Mouse (Mus musculus): ENCODE measurements around the gene Gamt.
A peak's percentile ranks its signal among the peaks of the same experiment; 100 is the strongest.
"Not testable (repeated sequence)": the region's sequence is repeated elsewhere in the genome, so short reads cannot be mapped to it uniquely, and the experiment has no call there.

Gene Gamt

DNA sequence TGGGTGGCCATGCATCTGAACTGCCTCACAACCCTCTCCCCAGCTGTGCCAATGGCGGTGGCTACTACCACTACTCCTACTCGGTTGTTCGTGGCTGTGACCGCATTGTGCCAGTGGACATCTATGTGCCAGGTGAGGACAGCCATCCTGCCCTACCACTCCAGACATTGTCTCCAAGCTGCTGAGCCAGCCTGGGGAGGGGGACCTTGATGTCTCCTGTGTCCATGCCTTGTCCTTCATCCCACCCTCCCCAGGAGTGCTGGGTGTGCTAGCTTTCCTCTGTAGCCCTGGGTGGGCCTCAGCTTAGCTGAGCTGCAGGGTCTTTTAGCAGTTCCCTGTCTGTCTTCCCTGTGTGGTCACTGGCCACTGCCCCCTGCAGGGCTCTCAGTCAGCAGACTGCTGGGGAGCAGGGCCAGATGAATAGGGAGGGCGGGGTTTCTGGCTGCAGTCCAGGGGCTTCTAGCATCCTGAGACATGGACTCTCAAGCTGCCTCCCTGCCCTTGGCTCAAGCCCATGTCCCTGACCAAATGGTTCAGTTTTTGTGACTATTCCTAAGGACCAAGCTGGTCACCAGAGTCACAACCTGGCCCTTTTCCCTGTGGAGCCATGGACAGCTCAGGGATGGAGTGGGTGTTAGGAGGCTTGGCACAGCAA lies 4.8 kb downstream of the Gamt start:
- H3K27me3 ChIP-seq (ENCODE audit: control insufficient read depth, insufficient read depth, low read length, poor library complexity, severe bottlenecking), result no peaks in the 10 kb centered on the region
- no peak for DNase-seq (ENCODE audit: low read depth, low spot score)
- H3K36me3 ChIP-seq (ENCODE audit: control insufficient read depth, insufficient read depth, low read length, poor library complexity, severe bottlenecking), result peaks cover 4% of the 10 kb centered on the region

GRCm38 (mm10) chr10:80254331-80255297 lies 6.2 kb downstream of the Gamt start:
- no peaks in the 10 kb centered on the region for H3K27me3 ChIP-seq (ENCODE audit: control insufficient read depth, insufficient read depth, low read length, poor library complexity, severe bottlenecking)
- H3K36me3 ChIP-seq (ENCODE audit: control insufficient read depth, insufficient read depth, low read length, poor library complexity, severe bottlenecking), result peaks cover 4% of the 10 kb centered on the region
- DNase-seq (ENCODE audit: low read depth, low spot score), result no peak

DNA sequence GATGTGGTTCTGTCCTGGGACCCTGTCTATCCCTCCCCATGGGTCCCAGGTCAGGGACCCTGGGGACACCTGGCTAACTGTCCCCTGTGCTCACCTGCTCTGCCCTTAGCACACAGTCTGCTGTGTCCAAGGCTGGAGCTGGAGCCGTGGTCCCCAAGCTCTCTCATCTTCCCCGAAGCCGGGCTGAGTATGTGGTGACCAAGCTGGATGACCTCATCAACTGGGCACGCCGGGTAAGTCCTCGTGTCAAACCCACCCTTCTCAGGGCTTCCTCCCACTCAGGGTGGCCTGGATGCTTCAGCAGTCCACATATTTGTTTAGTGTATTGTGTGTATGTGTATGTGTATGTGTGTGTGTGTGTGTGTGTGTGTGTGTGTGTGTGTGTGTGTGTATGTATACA lies 7.3 kb downstream of the Gamt start:
- no peaks in the 10 kb centered on the region for H3K27me3 ChIP-seq (ENCODE audit: control insufficient read depth, insufficient read depth, low read length, poor library complexity, severe bottlenecking)
- peaks cover 4% of the 10 kb centered on the region for H3K36me3 ChIP-seq (ENCODE audit: control insufficient read depth, insufficient read depth, low read length, poor library complexity, severe bottlenecking)
- DNase-seq (ENCODE audit: low read depth, low spot score), result no peak

GRCm38 (mm10) chr10:80252493-80253274 lies 8.1 kb downstream of the Gamt start:
- Histone ChIP-seq H3K36me3 (ENCODE audit: control insufficient read depth, insufficient read depth, low read length, poor library complexity, severe bottlenecking) (peaks cover 4% of the 10 kb centered on the region), H3K27me3 (ENCODE audit: control insufficient read depth, insufficient read depth, low read length, poor library complexity, severe bottlenecking) (no peaks in the 10 kb centered on the region)
- no peak for DNase-seq (ENCODE audit: low read depth, low spot score)

DNA sequence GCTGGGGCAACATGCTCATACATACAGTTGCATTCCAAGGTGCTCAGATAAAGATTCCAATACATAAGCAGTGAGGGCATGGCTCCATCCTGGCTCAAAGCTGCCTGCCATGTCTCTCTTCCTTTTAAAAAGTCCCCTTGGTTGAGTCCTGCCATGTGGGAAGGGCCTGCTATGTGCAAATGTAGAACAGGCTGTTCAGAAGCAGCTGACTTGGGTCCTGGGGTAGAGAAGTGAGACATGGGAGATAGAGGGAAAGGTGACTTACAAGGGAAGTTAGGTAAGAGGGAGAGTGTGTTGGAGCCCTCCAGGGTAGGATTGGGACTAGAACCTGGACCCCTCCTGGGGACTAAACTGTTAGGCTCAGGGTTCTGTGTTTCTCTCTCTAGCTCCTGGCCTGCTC lies 8.8 kb downstream of the Gamt start:
- Histone ChIP-seq H3K36me3 (ENCODE audit: control insufficient read depth, insufficient read depth, low read length, poor library complexity, severe bottlenecking) (peaks cover 3% of the 10 kb centered on the region), H3K27me3 (ENCODE audit: control insufficient read depth, insufficient read depth, low read length, poor library complexity, severe bottlenecking) (no peaks in the 10 kb centered on the region)
- DNase-seq (ENCODE audit: low read depth, low spot score), result no peak

DNA sequence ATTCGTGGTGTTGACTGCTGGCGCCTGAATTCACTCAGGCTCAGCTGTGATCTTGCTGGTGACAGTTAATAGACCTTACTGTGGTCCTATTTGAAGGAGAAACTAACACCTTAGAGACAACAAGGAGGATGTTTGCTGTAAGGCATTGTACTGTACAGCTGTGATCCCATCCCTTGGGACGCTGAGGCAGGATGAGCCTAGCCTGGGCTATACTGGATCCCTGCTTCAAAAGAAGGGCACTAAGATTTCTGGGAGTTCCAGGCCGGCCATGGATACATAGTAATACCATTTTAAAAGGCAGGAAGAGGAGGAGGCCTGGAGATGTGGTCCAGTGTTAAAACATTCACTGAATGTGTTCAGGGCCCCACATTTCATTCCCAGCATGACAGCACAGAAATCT lies 10.2 kb downstream of the Gamt start:
- DNase-seq (ENCODE audit: low read depth, low spot score), result no peak
- Histone ChIP-seq H3K27me3 (ENCODE audit: control insufficient read depth, insufficient read depth, low read length, poor library complexity, severe bottlenecking) (no peaks in the 10 kb centered on the region), H3K36me3 (ENCODE audit: control insufficient read depth, insufficient read depth, low read length, poor library complexity, severe bottlenecking) (peaks cover 2% of the 10 kb centered on the region)

GRCm38 (mm10) chr10:80250059-80250458 lies 10.8 kb downstream of the Gamt start:
- Histone ChIP-seq H3K27me3 (ENCODE audit: control insufficient read depth, insufficient read depth, low read length, poor library complexity, severe bottlenecking) (no peaks in the 10 kb centered on the region), H3K36me3 (ENCODE audit: control insufficient read depth, insufficient read depth, low read length, poor library complexity, severe bottlenecking) (no peaks in the 10 kb centered on the region; the same call in 1 of the 2 replicates)
- no peak for DNase-seq (ENCODE audit: low read depth, low spot score)

GRCm38 (mm10) chr10:80248971-80249640 lies 11.7 kb downstream of the Gamt start, which contains the start of gene Ndufs7:
TSS of gene Ndufs7 (plus strand) at chr10:80249121.
- Histone ChIP-seq H3K27me3 (ENCODE audit: control insufficient read depth, insufficient read depth, low read length, poor library complexity, severe bottlenecking) (no peaks in the 10 kb centered on the region), H3K36me3 (ENCODE audit: control insufficient read depth, insufficient read depth, low read length, poor library complexity, severe bottlenecking) (no peaks in the 10 kb centered on the region; the same call in 1 of the 2 replicates)
- DNase-seq (ENCODE audit: low read depth, low spot score), result peak; percentile 98

- H3K27me3 ChIP-seq (ENCODE audit: control insufficient read depth, insufficient read depth, low read length, poor library complexity, severe bottlenecking); DNase-seq (ENCODE audit: low read depth, low spot score); H3K36me3 ChIP-seq (ENCODE audit: control insufficient read depth, insufficient read depth, low read length, poor library complexity, severe bottlenecking): not testable (repeated sequence)
Measured at GRCm38 (mm10) chr10:80248437-80248836, 12.4 kb downstream of the Gamt start.

DNA sequence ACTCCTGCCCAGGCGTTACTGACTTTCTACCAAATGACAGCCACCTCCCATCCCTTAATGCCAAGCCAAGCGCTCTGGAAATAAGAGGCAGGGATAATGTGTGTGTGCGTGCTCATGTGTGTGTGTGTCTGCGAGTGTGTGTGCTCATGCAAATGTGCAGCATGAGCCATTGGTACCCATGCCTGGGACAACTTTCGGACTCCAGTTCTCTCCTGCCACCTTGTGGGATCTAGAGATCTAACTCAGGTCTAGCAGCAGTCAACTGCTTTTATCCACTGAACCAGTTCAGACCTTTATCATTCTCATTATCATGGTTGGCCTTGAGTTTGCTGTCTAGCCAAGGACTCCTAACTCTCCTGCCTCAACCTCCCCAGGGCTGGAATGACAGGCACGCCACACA lies 13.0 kb downstream of the Gamt start:
- Histone ChIP-seq H3K36me3 (ENCODE audit: control insufficient read depth, insufficient read depth, low read length, poor library complexity, severe bottlenecking) (no peaks in the 10 kb centered on the region; the same call in 1 of the 2 replicates), H3K27me3 (ENCODE audit: control insufficient read depth, insufficient read depth, low read length, poor library complexity, severe bottlenecking) (no peaks in the 10 kb centered on the region)
- DNase-seq (ENCODE audit: low read depth, low spot score), result peak; percentile 33

DNA sequence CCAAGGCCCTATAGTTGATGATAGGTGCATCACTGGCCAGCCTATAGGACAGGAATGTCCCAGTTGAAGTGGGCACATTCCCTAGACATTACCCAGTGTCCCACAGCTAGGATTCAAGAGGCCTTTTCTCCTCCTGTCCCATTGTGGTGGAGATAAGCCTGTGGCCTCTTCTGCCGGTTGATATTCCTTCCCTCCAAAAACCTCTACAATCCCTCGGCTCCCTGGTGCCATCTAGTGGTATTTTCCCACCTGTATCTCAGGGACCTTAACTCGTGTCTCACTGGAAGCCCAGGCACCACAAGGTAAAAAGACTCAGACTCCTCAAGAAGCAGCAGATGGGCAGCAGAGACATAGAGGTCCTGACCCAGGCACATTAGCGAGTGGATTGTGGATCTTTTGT lies 15.2 kb downstream of the Gamt start:
- DNase-seq (ENCODE audit: low read depth, low spot score), result peak; percentile 86
- Histone ChIP-seq H3K27me3 (ENCODE audit: control insufficient read depth, insufficient read depth, low read length, poor library complexity, severe bottlenecking) (no peaks in the 10 kb centered on the region), H3K36me3 (ENCODE audit: control insufficient read depth, insufficient read depth, low read length, poor library complexity, severe bottlenecking) (no peaks in the 10 kb centered on the region; the same call in 1 of the 2 replicates)

GRCm38 (mm10) chr10:80244791-80245399 lies 15.9 kb downstream of the Gamt start:
- H3K27me3 ChIP-seq (ENCODE audit: control insufficient read depth, insufficient read depth, low read length, poor library complexity, severe bottlenecking), result no peaks in the 10 kb centered on the region
- DNase-seq (ENCODE audit: low read depth, low spot score), result peak; percentile 81
- H3K36me3 ChIP-seq (ENCODE audit: control insufficient read depth, insufficient read depth, low read length, poor library complexity, severe bottlenecking), result no peaks in the 10 kb centered on the region; the same call in 1 of the 2 replicates

DNA sequence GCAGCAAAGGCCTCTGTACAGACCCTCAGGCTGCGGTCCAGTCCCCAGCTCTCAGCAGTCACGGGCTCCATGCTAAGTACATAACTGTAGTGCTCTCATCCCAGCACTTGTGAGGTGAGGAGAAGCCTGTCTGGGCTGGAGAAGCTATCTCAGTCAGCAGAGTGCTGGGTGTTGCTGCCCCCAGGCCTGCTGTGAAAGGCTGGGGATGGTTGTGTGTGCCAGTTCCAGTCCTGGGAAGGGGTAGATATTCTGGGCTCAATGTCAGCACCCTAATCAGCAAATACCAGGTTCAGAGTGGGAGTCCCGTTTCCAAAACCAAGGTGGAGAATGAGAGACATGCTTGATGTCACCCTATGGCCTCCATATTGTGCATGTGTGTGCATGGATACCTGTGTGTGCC lies 18.2 kb downstream of the Gamt start:
- no peak for DNase-seq (ENCODE audit: low read depth, low spot score)
- Histone ChIP-seq H3K27me3 (ENCODE audit: control insufficient read depth, insufficient read depth, low read length, poor library complexity, severe bottlenecking) (no peaks in the 10 kb centered on the region), H3K36me3 (ENCODE audit: control insufficient read depth, insufficient read depth, low read length, poor library complexity, severe bottlenecking) (peaks cover under 1% of the 10 kb centered on the region; the same call in 1 of the 2 replicates)

DNA sequence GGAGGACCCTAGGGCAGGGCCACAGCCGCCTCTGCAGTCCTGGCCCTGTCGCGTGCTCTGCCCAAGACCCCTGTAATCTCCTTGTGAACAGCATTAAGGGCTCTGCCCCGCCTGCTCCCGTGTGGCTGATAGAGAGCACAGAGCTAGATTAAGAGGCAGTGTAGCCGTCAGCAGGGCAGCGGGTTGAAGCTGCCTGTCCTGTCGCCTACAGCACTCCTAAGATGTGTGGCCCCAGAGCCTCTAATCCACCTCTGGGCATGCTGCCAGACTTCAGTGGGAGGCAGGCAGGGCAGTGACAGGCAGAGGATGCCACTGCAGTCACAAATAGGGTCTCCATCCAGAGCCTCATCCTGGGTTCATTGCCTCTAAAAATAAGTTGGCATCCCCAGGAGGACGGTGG lies 18.7 kb downstream of the Gamt start:
- no peak for DNase-seq (ENCODE audit: low read depth, low spot score)
- peaks cover 2% of the 10 kb centered on the region; the same call in 1 of the 2 replicates for H3K36me3 ChIP-seq (ENCODE audit: control insufficient read depth, insufficient read depth, low read length, poor library complexity, severe bottlenecking)
- H3K27me3 ChIP-seq (ENCODE audit: control insufficient read depth, insufficient read depth, low read length, poor library complexity, severe bottlenecking), result no peaks in the 10 kb centered on the region
